Mouse (Mus musculus) hindbrain, embryonic 11.5 days (tissue): ENCODE results near the gene 1600002K03Rik. TPM values are rescaled to one million over a fixed set of nuclear protein-coding genes. Genes with fewer than 3 reads are reported as not detected.

Source experiments
- ATAC-seq: fragments of 200-750 bp; cut with Nextera tagmentation; 2 replicates; pipeline ENCODE4 v1.8.0; 2017; ENCODE audit warnings: mild to moderate bottlenecking, moderate TSS enrichment, moderate library complexity; ENCODE audit not compliant: low FRiP score
- DNase-seq: peaks from one replicate; pipeline ENCODE4 v3.0.0-alpha.2; 2015; ENCODE audit warnings: low spot score
- H3K27ac ChIP-seq: fragments of 300-500 bp; sonication (generic); 2 replicates; pipeline ENCODE4 v1.5.1; 2014; ENCODE audit warnings: mild to moderate bottlenecking, low read depth, low read length
- H3K27me3 ChIP-seq: fragments of 300-500 bp; sonication (generic); 2 replicates; pipeline ENCODE4 v1.6.1; 2014; ENCODE audit warnings: mild to moderate bottlenecking, low read length, moderate library complexity, mixed read lengths; ENCODE audit not compliant: control insufficient read depth, insufficient read depth
- H3K36me3 ChIP-seq: fragments of 300-500 bp; sonication (generic); 2 replicates; pipeline ENCODE4 v1.6.1; 2014; ENCODE audit warnings: mild to moderate bottlenecking, low read length, moderate library complexity, mixed read lengths; ENCODE audit not compliant: control insufficient read depth, insufficient read depth
- H3K4me1 ChIP-seq: fragments of 300-500 bp; sonication (generic); replicated peaks from 2 replicates; pipeline ENCODE4 v1.6.1; 2014; ENCODE audit warnings: low read length, mixed read lengths; ENCODE audit not compliant: control insufficient read depth, insufficient read depth
- H3K4me2 ChIP-seq: fragments of 300-500 bp; sonication (generic); replicated peaks from 2 replicates; pipeline ENCODE4 v1.6.1; 2014; ENCODE audit warnings: mild to moderate bottlenecking, low read depth, low read length
- H3K4me3 ChIP-seq: fragments of 300-500 bp; sonication (generic); 2 replicates; pipeline ENCODE4 v1.5.1; 2014; ENCODE audit warnings: low read depth, low read length
- H3K9ac ChIP-seq: fragments of 300-500 bp; sonication (generic); 2 replicates; pipeline ENCODE4 v1.6.1; 2014; ENCODE audit warnings: low read depth, low read length
- H3K9me3 ChIP-seq: fragments of 300-500 bp; sonication (generic); 2 replicates; pipeline ENCODE4 v1.6.1; 2016; ENCODE audit warnings: low read length; ENCODE audit not compliant: control insufficient read depth
- WGBS: fragments of 180-500 bp; shearing (Covaris S2); extraction: QIAGEN DNeasy Blood & Tissue Kit; methylation state at CpG from one replicate; pipeline ENCODE4 v1.1.7; 2014; 5-methylcytosine and 5-hydroxymethylcytosine counted together
- polyA plus RNA-seq: library from polyadenylated mRNA; unstranded; fragments of >200 nt; fragmentation: Nextera tagmentation; extraction: Ambion mirVana; gene quantifications from 2 replicates; pipeline ENCODE4 v1.2.1, GENCODE M21; 2014

The 1600002K03Rik gene
- polyA plus RNA-seq = 7.6 and 9.4 TPM in 2 replicates

GRCm38 (mm10) chr10:80172527-80173292, at the start of gene 1600002K03Rik:
Gene 1600002K03Rik, plus strand, starts transcription at chr10:80172944.
- peaks cover 6% of the 10 kb centered on the region; the same call in 1 of the 2 replicates for H3K4me1 ChIP-seq
- peak within 1 kb of the TSS; percentile 67 for H3K4me2 ChIP-seq
- H3K4me3 ChIP-seq = peak within 1 kb of the TSS; percentile 50
- H3K27ac ChIP-seq = peak within 1 kb of the TSS; percentile 86
- peak; percentile 74 for ATAC-seq
- no peaks in the 10 kb centered on the region for H3K9me3 ChIP-seq
- peaks cover 17% of the 10 kb centered on the region for H3K36me3 ChIP-seq
- no peaks in the 10 kb centered on the region for H3K27me3 ChIP-seq
- DNase-seq = peak; percentile 91
- H3K9ac ChIP-seq = peak within 1 kb of the TSS; percentile 52
- WGBS = 9% methylated on average over 35 of the region's 35 CpGs

GRCm38 (mm10) chr10:80123932-80124562, 48.7 kb upstream of the 1600002K03Rik start:
- DNase-seq (no peak), ATAC-seq (no peak)
- Histone ChIP-seq H3K4me1 (no peaks in the 10 kb centered on the region), H3K4me3 (no peak overlapping the region), H3K27me3 (no peaks in the 10 kb centered on the region), H3K9ac (no peak overlapping the region), H3K36me3 (peaks cover 17% of the 10 kb centered on the region; the same call in 1 of the 2 replicates), H3K27ac (no peak overlapping the region), H3K9me3 (no peaks in the 10 kb centered on the region), H3K4me2 (no peak overlapping the region)
- 93% methylated on average over 9 of the region's 9 CpGs for WGBS

- H3K4me2 ChIP-seq = no peak overlapping the region
- no peak overlapping the region for H3K4me3 ChIP-seq
- H3K27me3 ChIP-seq = no peaks in the 10 kb centered on the region; the same call in 1 of the 2 replicates
- H3K4me1 ChIP-seq = peaks cover 11% of the 10 kb centered on the region
- H3K27ac ChIP-seq = no peak overlapping the region
- H3K9ac ChIP-seq = no peak overlapping the region
- H3K36me3 ChIP-seq = peaks cover 27% of the 10 kb centered on the region
- no peaks in the 10 kb centered on the region for H3K9me3 ChIP-seq
- WGBS = 93% methylated on average over 8 of the region's 8 CpGs
- ATAC-seq (no peak), DNase-seq (no peak)
Observed at GRCm38 (mm10) chr10:80127920-80128319, 44.8 kb upstream of the 1600002K03Rik start.

GRCm38 (mm10) chr10:80129846-80130245, 42.9 kb upstream of the 1600002K03Rik start:
- WGBS = 92% methylated on average over 9 of the region's 9 CpGs
- no peak overlapping the region for H3K4me2 ChIP-seq
- H3K4me1 ChIP-seq = peaks cover 11% of the 10 kb centered on the region
- H3K9me3 ChIP-seq = no peaks in the 10 kb centered on the region
- ATAC-seq = no peak
- H3K9ac ChIP-seq = no peak overlapping the region
- peaks cover 2% of the 10 kb centered on the region; the same call in 1 of the 2 replicates for H3K27me3 ChIP-seq
- peaks cover 25% of the 10 kb centered on the region for H3K36me3 ChIP-seq
- H3K27ac ChIP-seq = no peak overlapping the region
- H3K4me3 ChIP-seq = no peak overlapping the region
- DNase-seq = no peak

- Histone ChIP-seq H3K27me3 (peaks cover 4% of the 10 kb centered on the region; the same call in 1 of the 2 replicates), H3K36me3 (peaks cover 19% of the 10 kb centered on the region), H3K9ac (no peak overlapping the region), H3K9me3 (no peaks in the 10 kb centered on the region), H3K4me2 (peak overlapping the region; percentile 8; the same call in 1 of the 2 replicates), H3K4me3 (no peak overlapping the region), H3K4me1 (peaks cover 11% of the 10 kb centered on the region), H3K27ac (no peak overlapping the region)
- ATAC-seq (no peak), DNase-seq (peak; percentile 17)
- WGBS = 83% methylated on average over 18 of the region's 18 CpGs
Observed at GRCm38 (mm10) chr10:80130403-80131031, 42.2 kb upstream of the 1600002K03Rik start.

- no peak overlapping the region for H3K4me3 ChIP-seq
- peak; percentile 71 for DNase-seq
- H3K9ac ChIP-seq = no peak overlapping the region
- no peaks in the 10 kb centered on the region for H3K9me3 ChIP-seq
- peaks cover 11% of the 10 kb centered on the region for H3K4me1 ChIP-seq
- no peak overlapping the region; the same call in 1 of the 2 replicates for H3K27ac ChIP-seq
- peak overlapping the region; percentile 8; the same call in 1 of the 2 replicates for H3K4me2 ChIP-seq
- peak; percentile 56 for ATAC-seq
- 15% methylated on average over 46 of the region's 55 CpGs for whole genome bisulfite sequencing
- H3K27me3 ChIP-seq = peaks cover 11% of the 10 kb centered on the region; the same call in 1 of the 2 replicates
- H3K36me3 ChIP-seq = peaks cover 12% of the 10 kb centered on the region
Observed at GRCm38 (mm10) chr10:80131316-80131951, 41.3 kb upstream of the 1600002K03Rik start.

- no peaks in the 10 kb centered on the region for H3K9me3 ChIP-seq
- H3K27ac ChIP-seq = no peak overlapping the region; the same call in 1 of the 2 replicates
- DNase-seq = peak; percentile 53
- H3K36me3 ChIP-seq = peaks cover 11% of the 10 kb centered on the region
- H3K4me1 ChIP-seq = peaks cover 16% of the 10 kb centered on the region
- WGBS = 26% methylated on average over 27 of the region's 27 CpGs
- H3K9ac ChIP-seq = no peak overlapping the region
- no peak overlapping the region; the same call in 1 of the 2 replicates for H3K4me2 ChIP-seq
- peak; percentile 25; the same call in 1 of the 2 replicates for ATAC-seq
- H3K27me3 ChIP-seq = peaks cover 15% of the 10 kb centered on the region
- H3K4me3 ChIP-seq = no peak overlapping the region
Observed at GRCm38 (mm10) chr10:80131952-80132350, 40.8 kb upstream of the 1600002K03Rik start.

GRCm38 (mm10) chr10:80133226-80133849, 39.4 kb upstream of the 1600002K03Rik start:
- peaks cover 11% of the 10 kb centered on the region for H3K36me3 ChIP-seq
- no peaks in the 10 kb centered on the region for H3K9me3 ChIP-seq
- ATAC-seq (no peak), DNase-seq (no peak)
- H3K27me3 ChIP-seq = peaks cover 21% of the 10 kb centered on the region
- peaks cover 23% of the 10 kb centered on the region for H3K4me1 ChIP-seq
- no peak overlapping the region for H3K4me2 ChIP-seq
- no peak overlapping the region for H3K4me3 ChIP-seq
- no peak overlapping the region for H3K27ac ChIP-seq
- WGBS = 83% methylated on average over 8 of the region's 8 CpGs
- H3K9ac ChIP-seq = no peak overlapping the region
